Mouse (Mus musculus): ENCODE data around the gene Pde8a.

GRCm38 (mm10) chr7:81307735-81308134 lies 94.3 kb downstream of the Pde8a start:
- no peak for TF ChIP-seq CTCF (conservative IDR thresholded peaks at IDR 0.05; ENCODE audit: low read length)
- TF ChIP-seq POU5F1 (IDR thresholded peaks at IDR 0.05; ENCODE audit: borderline replicate concordance, low read length): no peak
